Mouse (Mus musculus): ENCODE measurements at regions not wholly inside any gene's neighbourhood (a gene's known extent, or its start where the extent isn't known, plus 50 kb on each side); places are given as distances from the start of the nearest gene placed in this dataset.

GRCm38 (mm10) chr11:37306656-37307055 lies 70.9 kb upstream of the Tenm2 start:
- DNase-seq (ENCODE audit: low read depth, low spot score) = no peak

Data from telencephalon, adult 2 months (tissue).